Mouse (Mus musculus): Measurements from ENCODE around the gene Serpina1f. TPM values are rescaled to one million over a fixed set of nuclear protein-coding genes. Genes with fewer than 3 reads are reported as not detected.
"Not testable (repeated sequence)": the region's sequence is repeated elsewhere in the genome, so short reads cannot be mapped to it uniquely, and the experiment has no call there.

Serpina1f gene
- polyA plus RNA-seq, 1 experiment = 0.44 TPM

DNA sequence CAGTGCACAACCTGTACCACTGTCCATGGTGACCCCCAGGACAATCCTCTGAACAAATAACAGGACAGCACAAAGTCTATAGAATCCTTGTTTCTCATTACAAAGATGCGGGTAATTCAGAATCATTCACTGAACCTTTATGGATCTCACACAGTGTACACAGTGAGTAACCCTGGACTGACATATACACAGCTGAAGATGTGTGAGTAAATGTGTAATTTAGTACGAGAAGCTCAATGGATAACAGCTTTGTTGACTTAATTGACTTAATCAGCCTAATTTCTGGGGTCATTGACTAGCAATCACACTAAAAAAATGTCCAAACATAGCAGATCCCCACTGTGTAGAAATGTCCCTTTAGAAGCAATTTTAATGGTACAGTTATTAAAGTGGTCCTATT is 14.2 kb downstream of the Serpina1f start:
- Histone ChIP-seq H3K4me1 (ENCODE audit: control insufficient read depth, insufficient read depth, insufficient read length, low read length) (peaks cover 12% of the 10 kb centered on the region), H3K4me3 (ENCODE audit: low read depth, low read length) (no peak overlapping the region), H3K36me3 (ENCODE audit: control insufficient read depth, insufficient read depth, low read length) (no peaks in the 10 kb centered on the region), H3K27me3 (ENCODE audit: control insufficient read depth, insufficient read depth, low read length) (no peaks in the 10 kb centered on the region), H3K27ac (ENCODE audit: insufficient read depth, low read depth, low read length) (no peak overlapping the region)
- WGBS = 66% methylated on average over 2 of the region's 2 CpGs
- TF ChIP-seq POLR2A (IDR thresholded peaks at IDR 0.05; ENCODE audit: low read depth, low read length) (no peak), CTCF (IDR thresholded peaks at IDR 0.05; ENCODE audit: extremely low read depth, insufficient read length, insufficient replicate concordance, low read depth, low read length) (no peak)

DNA sequence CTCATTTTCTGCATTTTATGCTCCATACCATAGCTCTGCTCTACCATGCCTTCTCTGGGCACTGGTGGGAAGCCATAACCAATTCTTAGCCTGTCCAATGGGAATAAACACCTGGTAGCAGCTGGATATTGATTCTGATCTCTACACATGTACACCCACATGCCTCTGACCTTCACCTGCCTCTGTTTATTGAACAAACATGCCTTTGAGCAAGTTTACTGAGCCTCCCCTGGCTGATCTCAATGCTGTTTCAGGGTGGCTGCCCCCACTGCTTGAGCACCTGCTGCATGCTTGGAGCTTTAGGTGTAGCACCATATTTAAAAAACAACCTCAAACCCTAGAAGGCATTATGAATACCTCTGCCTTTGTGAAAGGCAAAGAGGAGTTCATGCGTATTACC is 15.5 kb downstream of the Serpina1f start:
- not testable (repeated sequence) for H3K36me3 ChIP-seq (ENCODE audit: control insufficient read depth, insufficient read depth, low read length); H3K27me3 ChIP-seq (ENCODE audit: control insufficient read depth, insufficient read depth, low read length); H3K4me3 ChIP-seq (ENCODE audit: low read depth, low read length); H3K27ac ChIP-seq (ENCODE audit: insufficient read depth, low read depth, low read length); H3K4me1 ChIP-seq (ENCODE audit: control insufficient read depth, insufficient read depth, insufficient read length, low read length)
- WGBS = 100% methylated on average over 1 of the region's 1 CpGs

DNA sequence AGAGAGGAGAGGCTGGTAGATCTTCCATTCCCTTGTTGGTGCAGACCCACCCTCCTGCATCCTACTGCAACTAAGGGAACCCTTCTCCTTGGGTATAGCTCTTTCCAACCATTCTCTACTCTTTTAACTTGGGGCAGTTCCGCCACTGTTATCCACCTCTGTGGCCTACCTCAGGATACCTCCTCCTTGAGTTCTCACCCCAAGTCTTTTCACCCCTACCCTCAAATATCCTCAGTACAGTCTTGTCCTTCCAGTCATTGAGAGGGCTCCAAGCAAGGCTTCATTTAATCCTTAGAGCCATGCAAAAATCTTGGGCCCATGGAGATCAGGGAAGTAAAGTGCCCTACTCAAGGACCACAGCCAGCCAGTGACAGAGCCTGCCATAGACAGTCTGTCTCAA is 19.3 kb downstream of the Serpina1f start, which contains the start of gene Serpina16:
TSS of gene Serpina16 (minus strand) at position 101 of the 400 bp plus-strand sequence.
- TF ChIP-seq CTCF (IDR thresholded peaks at IDR 0.05; ENCODE audit: extremely low read depth, insufficient read length, insufficient replicate concordance, low read depth, low read length) (no peak), POLR2A (IDR thresholded peaks at IDR 0.05; ENCODE audit: low read depth, low read length) (no peak)
- Histone ChIP-seq H3K36me3 (ENCODE audit: control insufficient read depth, insufficient read depth, low read length) (no peaks in the 10 kb centered on the region), H3K4me3 (ENCODE audit: low read depth, low read length) (no peak within 1 kb of the TSS), H3K4me1 (ENCODE audit: control insufficient read depth, insufficient read depth, insufficient read length, low read length) (no peaks in the 10 kb centered on the region; the same call in 1 of the 2 replicates), H3K27ac (ENCODE audit: insufficient read depth, low read depth, low read length) (no peak within 1 kb of the TSS), H3K27me3 (ENCODE audit: control insufficient read depth, insufficient read depth, low read length) (no peaks in the 10 kb centered on the region)
- 97% methylated on average over 1 of the region's 1 CpGs for WGBS

DNA sequence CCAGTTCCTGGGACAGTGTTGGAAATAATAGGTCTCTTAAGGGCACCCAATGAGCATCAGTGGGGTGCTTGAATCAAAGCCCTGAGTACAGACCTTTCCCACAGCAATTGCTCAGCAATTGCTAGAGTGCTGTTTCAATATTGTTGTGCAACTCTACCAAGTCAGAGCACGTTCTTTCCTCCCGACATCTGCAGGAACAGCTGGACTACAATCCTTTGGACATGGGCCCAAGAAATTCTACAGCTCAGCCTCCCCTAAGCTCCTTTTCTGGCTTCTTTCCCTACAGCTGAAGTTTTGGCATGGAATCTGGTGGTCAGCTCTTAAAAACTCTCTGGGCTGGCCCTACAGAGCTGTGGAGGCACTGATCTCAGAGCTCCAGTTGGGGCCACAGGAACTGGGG is 22.1 kb downstream of the Serpina1f start:
- 46% methylated on average over 2 of the region's 2 CpGs for WGBS
- Histone ChIP-seq H3K27ac (ENCODE audit: insufficient read depth, low read depth, low read length) (no peak overlapping the region), H3K36me3 (ENCODE audit: control insufficient read depth, insufficient read depth, low read length) (no peaks in the 10 kb centered on the region), H3K27me3 (ENCODE audit: control insufficient read depth, insufficient read depth, low read length) (no peaks in the 10 kb centered on the region), H3K4me1 (ENCODE audit: control insufficient read depth, insufficient read depth, insufficient read length, low read length) (peaks cover 8% of the 10 kb centered on the region; the same call in 1 of the 2 replicates), H3K4me3 (ENCODE audit: low read depth, low read length) (no peak overlapping the region)
- TF ChIP-seq POLR2A (IDR thresholded peaks at IDR 0.05; ENCODE audit: low read depth, low read length) (no peak), CTCF (IDR thresholded peaks at IDR 0.05; ENCODE audit: extremely low read depth, insufficient read length, insufficient replicate concordance, low read depth, low read length) (no peak)

DNA sequence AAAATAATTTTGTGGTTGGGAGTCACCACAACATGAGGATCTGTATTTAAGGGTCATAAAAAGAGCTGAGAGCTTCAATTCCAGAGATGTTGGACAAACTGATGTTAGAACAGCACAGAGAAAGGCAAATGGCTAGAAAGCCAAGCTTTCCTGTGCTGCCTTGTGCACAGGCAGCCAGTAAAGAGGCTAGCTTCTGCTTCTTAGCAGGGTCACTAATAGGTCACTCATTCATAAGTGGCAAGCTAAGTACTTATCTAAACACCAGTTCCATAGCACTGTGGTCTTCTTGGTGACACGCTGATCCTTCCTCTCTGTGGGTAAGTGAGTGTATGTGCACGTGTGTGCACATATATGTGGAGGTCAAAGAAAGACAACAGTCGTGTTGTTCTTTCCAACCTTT is 23.8 kb downstream of the Serpina1f start:
- TF ChIP-seq CTCF (IDR thresholded peaks at IDR 0.05; ENCODE audit: extremely low read depth, insufficient read length, insufficient replicate concordance, low read depth, low read length) = no peak
- TF ChIP-seq POLR2A (IDR thresholded peaks at IDR 0.05; ENCODE audit: low read depth, low read length) = no peak
- Histone ChIP-seq H3K4me3 (ENCODE audit: low read depth, low read length) (no peak overlapping the region), H3K36me3 (ENCODE audit: control insufficient read depth, insufficient read depth, low read length) (no peaks in the 10 kb centered on the region), H3K27me3 (ENCODE audit: control insufficient read depth, insufficient read depth, low read length) (no peaks in the 10 kb centered on the region), H3K4me1 (ENCODE audit: control insufficient read depth, insufficient read depth, insufficient read length, low read length) (peaks cover 8% of the 10 kb centered on the region; the same call in 1 of the 2 replicates), H3K27ac (ENCODE audit: insufficient read depth, low read depth, low read length) (no peak overlapping the region)
- WGBS = 79% methylated on average over 3 of the region's 3 CpGs

DNA sequence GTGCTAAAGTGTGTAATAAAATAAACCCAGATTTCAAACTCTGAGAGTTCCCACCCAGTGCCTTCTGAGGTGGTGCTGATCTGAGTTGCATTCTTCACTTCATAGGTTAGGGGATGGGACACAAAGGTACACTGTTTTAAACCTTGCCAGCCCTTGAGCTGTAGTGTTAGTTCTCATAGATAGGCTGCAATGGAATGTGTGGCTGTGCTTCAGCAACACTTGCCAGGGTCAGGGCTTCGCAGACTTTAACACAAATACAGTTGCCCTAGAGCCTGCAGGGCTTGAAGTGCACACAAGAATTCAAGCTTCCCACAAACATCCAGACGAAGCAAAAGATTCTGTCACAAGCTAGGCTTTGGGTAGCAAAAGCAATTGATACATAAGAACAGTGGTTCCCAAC is 24.4 kb downstream of the Serpina1f start:
- no peaks in the 10 kb centered on the region for H3K36me3 ChIP-seq (ENCODE audit: control insufficient read depth, insufficient read depth, low read length)
- H3K4me3 ChIP-seq (ENCODE audit: low read depth, low read length) = no peak overlapping the region
- no peaks in the 10 kb centered on the region for H3K27me3 ChIP-seq (ENCODE audit: control insufficient read depth, insufficient read depth, low read length)
- WGBS = 68% methylated on average over 2 of the region's 2 CpGs
- H3K4me1 ChIP-seq (ENCODE audit: control insufficient read depth, insufficient read depth, insufficient read length, low read length) = peaks cover 8% of the 10 kb centered on the region; the same call in 1 of the 2 replicates
- TF ChIP-seq CTCF (IDR thresholded peaks at IDR 0.05; ENCODE audit: extremely low read depth, insufficient read length, insufficient replicate concordance, low read depth, low read length) (no peak), POLR2A (IDR thresholded peaks at IDR 0.05; ENCODE audit: low read depth, low read length) (no peak)
- no peak overlapping the region for H3K27ac ChIP-seq (ENCODE audit: insufficient read depth, low read depth, low read length)

DNA sequence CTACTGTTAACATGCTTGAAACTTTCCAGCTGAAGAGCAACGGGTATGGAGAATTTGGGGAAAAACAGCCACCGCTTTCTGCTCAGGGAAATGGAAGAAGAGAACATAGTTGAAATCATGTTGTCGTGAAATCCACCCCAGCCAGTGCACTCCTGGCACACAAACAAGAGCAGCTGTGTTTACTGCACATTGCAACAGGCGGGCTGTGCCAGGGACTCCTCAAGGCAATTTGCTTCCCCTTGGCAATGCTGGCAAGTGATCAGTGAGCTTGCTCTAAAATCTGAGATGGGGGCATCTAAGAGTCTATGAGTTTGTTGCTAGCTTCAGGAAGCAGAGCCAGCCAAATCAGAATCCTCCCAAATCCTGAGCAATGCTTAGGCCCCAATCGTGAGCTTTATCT is 25.0 kb downstream of the Serpina1f start:
- Histone ChIP-seq H3K27ac (ENCODE audit: insufficient read depth, low read depth, low read length) (no peak overlapping the region), H3K27me3 (ENCODE audit: control insufficient read depth, insufficient read depth, low read length) (no peaks in the 10 kb centered on the region), H3K4me3 (ENCODE audit: low read depth, low read length) (no peak overlapping the region), H3K36me3 (ENCODE audit: control insufficient read depth, insufficient read depth, low read length) (no peaks in the 10 kb centered on the region), H3K4me1 (ENCODE audit: control insufficient read depth, insufficient read depth, insufficient read length, low read length) (peaks cover 8% of the 10 kb centered on the region; the same call in 1 of the 2 replicates)
- no peak for TF ChIP-seq POLR2A (IDR thresholded peaks at IDR 0.05; ENCODE audit: low read depth, low read length)
- TF ChIP-seq CTCF (IDR thresholded peaks at IDR 0.05; ENCODE audit: extremely low read depth, insufficient read length, insufficient replicate concordance, low read depth, low read length) = no peak
- WGBS = 51% methylated on average over 5 of the region's 5 CpGs

DNA sequence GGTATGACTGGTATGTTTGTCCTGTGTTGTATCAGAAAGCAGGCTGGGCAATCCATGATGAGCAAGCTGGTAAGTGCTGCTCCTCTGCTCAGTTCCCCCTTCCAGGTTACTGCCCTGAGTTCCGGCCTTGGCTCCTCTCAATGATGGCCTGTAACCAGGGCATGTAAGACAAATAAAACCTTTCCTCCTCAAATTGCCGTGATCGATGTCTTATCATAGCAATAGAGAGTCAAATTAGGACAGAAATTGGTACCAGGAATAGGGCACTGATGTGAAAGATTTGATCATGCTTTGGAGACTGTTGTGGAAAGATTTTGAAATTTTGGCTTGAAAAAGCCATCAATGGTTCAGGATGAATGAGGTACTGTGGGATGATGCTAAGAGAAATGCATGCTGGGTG is 30.0 kb downstream of the Serpina1f start:
- Histone ChIP-seq H3K27ac (ENCODE audit: insufficient read depth, low read depth, low read length) (no peak overlapping the region), H3K27me3 (ENCODE audit: control insufficient read depth, insufficient read depth, low read length) (no peaks in the 10 kb centered on the region), H3K4me1 (ENCODE audit: control insufficient read depth, insufficient read depth, insufficient read length, low read length) (peaks cover 6% of the 10 kb centered on the region; the same call in 1 of the 2 replicates), H3K36me3 (ENCODE audit: control insufficient read depth, insufficient read depth, low read length) (no peaks in the 10 kb centered on the region), H3K4me3 (ENCODE audit: low read depth, low read length) (no peak overlapping the region)
- TF ChIP-seq CTCF (IDR thresholded peaks at IDR 0.05; ENCODE audit: extremely low read depth, insufficient read length, insufficient replicate concordance, low read depth, low read length) (no peak), POLR2A (IDR thresholded peaks at IDR 0.05; ENCODE audit: low read depth, low read length) (no peak)
- 43% methylated on average over 3 of the region's 3 CpGs for WGBS

DNA sequence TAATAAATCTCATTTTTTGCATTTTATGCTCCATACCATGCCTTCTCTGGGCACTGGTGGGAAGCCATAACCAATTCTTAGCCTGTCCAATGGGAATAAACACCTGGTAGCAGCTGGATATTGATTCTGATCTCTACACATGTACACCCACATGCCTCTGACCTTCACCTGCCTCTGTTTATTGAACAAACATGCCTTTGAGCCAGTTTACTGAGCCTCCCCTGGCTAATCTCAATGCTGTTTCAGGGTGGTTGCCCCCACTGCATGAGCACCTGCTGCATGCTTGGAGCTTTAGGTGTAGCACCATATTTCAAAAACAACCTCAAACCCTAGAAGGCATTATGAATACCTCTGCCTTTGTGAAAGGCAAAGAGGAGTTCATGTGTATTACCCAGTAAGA is 33.3 kb downstream of the Serpina1f start:
- not testable (repeated sequence) for H3K4me1 ChIP-seq (ENCODE audit: control insufficient read depth, insufficient read depth, insufficient read length, low read length); H3K36me3 ChIP-seq (ENCODE audit: control insufficient read depth, insufficient read depth, low read length); H3K27ac ChIP-seq (ENCODE audit: insufficient read depth, low read depth, low read length); H3K4me3 ChIP-seq (ENCODE audit: low read depth, low read length); H3K27me3 ChIP-seq (ENCODE audit: control insufficient read depth, insufficient read depth, low read length)

Measured in small intestine, adult 2 months (tissue).